Mouse (Mus musculus): ENCODE results near the gene Znhit2. TPM values are rescaled to one million over a fixed set of nuclear protein-coding genes. Genes with fewer than 3 reads are reported as not detected.

Gene Znhit2
- total RNA-seq, 2 experiments from 2014 or later = 39.4 to 41.7 TPM

GRCm38 (mm10) chr19:6045366-6046293 lies 15.4 kb upstream of the Znhit2 start:
- intact Hi-C loops (cut with DNase I) = loop anchor here (2.0 kb wide), 1 partner anchor 81 kb away; the partner anchor contains the start of gene Pola2
- no peak for DNase-seq (ENCODE audit: low spot score in 2 of 2)

- intact Hi-C loops (cut with DNase I) = loop anchor here (1.0 kb wide), 1 partner anchor 11 kb away; the partner anchor contains the start of genes Fau and Mrpl49
- peak; percentile 91 to 96 for DNase-seq (ENCODE audit: low spot score in 2 of 2)
These were observed 14.5 kb upstream of the Znhit2 start, which contains the start of gene Syvn1 for GRCm38 (mm10) chr19:6046294-6047153. Gene Syvn1, plus strand, starts transcription at chr19:6046576.

- DNase-seq (ENCODE audit: low spot score in 2 of 2) = peak in 1 of 2 experiments; percentile 17
- intact Hi-C loops (cut with DNase I) = loop anchor here (1.0 kb wide), 1 partner anchor 10 kb away; the partner anchor contains the start of genes Fau and Mrpl49
These were observed 13.7 kb upstream of the Znhit2 start for GRCm38 (mm10) chr19:6047154-6047898.

- DNase-seq (ENCODE audit: low spot score in 2 of 2) = no peak
These were observed 13.2 kb upstream of the Znhit2 start for GRCm38 (mm10) chr19:6047899-6048166.

GRCm38 (mm10) chr19:6048681-6049410 lies 12.1 kb upstream of the Znhit2 start:
- intact Hi-C loops (cut with DNase I) = no loop called here
- no peak for DNase-seq (ENCODE audit: low spot score in 2 of 2)

More at GRCm38 (mm10) chr19:6047899-6048166, 13.2 kb upstream of the Znhit2 start:
- intact Hi-C loops (cut with DNase I) = loop anchor here (1.0 kb wide), 1 partner anchor 9 kb away; the partner anchor contains the start of genes Fau and Mrpl49

- intact Hi-C loops (cut with DNase I) = no loop called here
- DNase-seq (ENCODE audit: low spot score in 2 of 2) = peak in 1 of 2 experiments; percentile 0
These were observed 8.5 kb upstream of the Znhit2 start for GRCm38 (mm10) chr19:6052516-6052915.

GRCm38 (mm10) chr19:6054296-6054695 lies 6.7 kb upstream of the Znhit2 start:
- intact Hi-C loops (cut with DNase I) = no loop called here
- no peak for DNase-seq (ENCODE audit: low spot score in 2 of 2)

GRCm38 (mm10) chr19:6056696-6057095 lies 4.3 kb upstream of the Znhit2 start:
- DNase-seq (ENCODE audit: low spot score in 2 of 2) = no peak
- intact Hi-C loops (cut with DNase I) = loop anchor here (1.0 kb wide), 1 partner anchor 9 kb away; no protein-coding TSS in a partner anchor

- intact Hi-C loops (cut with DNase I) = loop anchor here (1.0 kb wide), 1 partner anchor 10 kb away; no protein-coding TSS in a partner anchor
- peak; percentile 99 to 100 for DNase-seq (ENCODE audit: low spot score in 2 of 2)
These were observed 3.5 kb upstream of the Znhit2 start, which contains the start of the genes Mrpl49 and Fau for GRCm38 (mm10) chr19:6057313-6058096. Gene Mrpl49, minus strand, starts transcription at chr19:6057785. Gene Fau, plus strand, starts transcription at chr19:6057844.

- no peak for DNase-seq (ENCODE audit: low spot score in 2 of 2)
- intact Hi-C loops (cut with DNase I) = no loop called here
These were observed 2.5 kb upstream of the Znhit2 start for GRCm38 (mm10) chr19:6058513-6058912.

- no peak for DNase-seq (ENCODE audit: low spot score in 2 of 2)
- intact Hi-C loops (cut with DNase I) = no loop called here
These were observed 2.0 kb upstream of the Znhit2 start for GRCm38 (mm10) chr19:6058966-6059365.

- DNase-seq (ENCODE audit: low spot score in 2 of 2) = peak; percentile 39 to 55
- intact Hi-C loops (cut with DNase I) = no loop called here
These were observed 780 bp downstream of the Znhit2 start for GRCm38 (mm10) chr19:6061641-6062302.

- no peak for DNase-seq (ENCODE audit: low spot score in 2 of 2)
- intact Hi-C loops (cut with DNase I) = no loop called here
These were observed 1.4 kb downstream of the Znhit2 start for GRCm38 (mm10) chr19:6062418-6062817.

GRCm38 (mm10) chr19:6063081-6063480 lies 2.1 kb downstream of the Znhit2 start:
- intact Hi-C loops (cut with DNase I) = no loop called here
- DNase-seq (ENCODE audit: low spot score in 2 of 2) = no peak

GRCm38 (mm10) chr19:6066571-6066970 lies 5.6 kb downstream of the Znhit2 start:
- intact Hi-C loops (cut with DNase I) = loop anchor here (5.0 kb wide), 1 partner anchor 56 kb away; no protein-coding TSS in a partner anchor
- DNase-seq (ENCODE audit: low spot score in 2 of 2) = peak in 1 of 2 experiments; percentile 45

- intact Hi-C loops (cut with DNase I) = loop anchor here (5.0 kb wide), 1 partner anchor 55 kb away; no protein-coding TSS in a partner anchor
- peak; percentile 87 to 89 for DNase-seq (ENCODE audit: low spot score in 2 of 2)
These were observed 6.2 kb downstream of the Znhit2 start for GRCm38 (mm10) chr19:6067011-6067723.
